ENCODE assay signal across 8 mouse cellular contexts in genomic region chr9:43238631-43239545, GRCm38 (mm10). TPM values are rescaled to one million over a fixed set of nuclear protein-coding genes. Genes with fewer than 3 reads are reported as not detected.
DNase-seq lines count a peak whose midpoint lies in the region; ATAC-seq and TF ChIP-seq lines count a peak whose summit lies in the region.

No protein-coding gene starts in this region.

- peak overlapping the region; percentile 81 for H3K9ac ChIP-seq in kidney, embryonic 15.5 days
- H3K9ac ChIP-seq in midbrain, embryonic 15.5 days, result no peak overlapping the region

- peak overlapping the region; percentile 82 for H3K4me3 ChIP-seq in testis, adult 2 months (ENCODE audit: control insufficient read depth, low read depth, low read length)
- peak overlapping the region; percentile 87 for H3K4me3 ChIP-seq in embryonic fibroblast, embryonic 13.5 days (ENCODE audit: insufficient read depth, low read length)
- H3K4me3 ChIP-seq in kidney, embryonic 15.5 days (replicated peaks), result peak overlapping the region; percentile 78
- H3K4me3 ChIP-seq in midbrain, embryonic 15.5 days, result peak overlapping the region; percentile 48

- H3K4me1 ChIP-seq in testis, adult 2 months (ENCODE audit: control insufficient read depth, insufficient read depth, low read length), result peaks cover 7% of the 10 kb centered on the region
- peaks cover 26% of the 10 kb centered on the region for H3K4me1 ChIP-seq in embryonic fibroblast, embryonic 13.5 days (ENCODE audit: control insufficient read depth, insufficient read depth, low read length)
- H3K4me1 ChIP-seq in kidney, embryonic 15.5 days, result peaks cover 74% of the 10 kb centered on the region
- H3K4me1 ChIP-seq in midbrain, embryonic 15.5 days, result peaks cover 20% of the 10 kb centered on the region

- no peaks in the 10 kb centered on the region for H3K9me3 ChIP-seq in kidney, embryonic 15.5 days (replicated peaks)
- H3K9me3 ChIP-seq in midbrain, embryonic 15.5 days, result no peaks in the 10 kb centered on the region

- no peaks in the 10 kb centered on the region for H3K36me3 ChIP-seq in testis, adult 2 months (ENCODE audit: control insufficient read depth, insufficient read depth, low read length)
- H3K36me3 ChIP-seq in kidney, embryonic 15.5 days, result no peaks in the 10 kb centered on the region; the same call in 1 of the 2 replicates
- H3K36me3 ChIP-seq in midbrain, embryonic 15.5 days (replicated peaks), result no peaks in the 10 kb centered on the region

- peak overlapping the region; percentile 81 for H3K4me2 ChIP-seq in kidney, embryonic 15.5 days
- H3K4me2 ChIP-seq in midbrain, embryonic 15.5 days, result peak overlapping the region; percentile 83

- no peak; the same call in 1 of the 2 replicates for TF ChIP-seq POLR2A in testis, adult 2 months (IDR thresholded peaks at IDR 0.05; ENCODE audit: control insufficient read depth, low read depth, low read length)
- TF ChIP-seq POLR2A in embryonic fibroblast, embryonic 13.5 days (IDR thresholded peaks at IDR 0.05; ENCODE audit: low read depth, low read length), result peak; percentile 58

- peak; percentile 14; the same call in 1 of the 2 replicates for ATAC-seq in kidney, embryonic 15.5 days (replicated peaks; ENCODE audit: low FRiP score)
- 0 out of 2 replicates have a peak, but pooled peaks have one; percentile 4 for ATAC-seq in midbrain, embryonic 15.5 days (replicated peaks)
- ATAC-seq in frontal cortex, adult (ENCODE audit: low TSS enrichment), result no peak

- TF ChIP-seq CTCF in testis, adult 2 months (IDR thresholded peaks at IDR 0.05; ENCODE audit: control insufficient read depth, insufficient read depth, insufficient replicate concordance, low read depth, low read length), result no peak
- TF ChIP-seq CTCF in embryonic fibroblast, embryonic 13.5 days (IDR thresholded peaks at IDR 0.05; ENCODE audit: borderline replicate concordance, insufficient read depth, low read length), result no peak

- H3K27me3 ChIP-seq in testis, adult 2 months (ENCODE audit: control insufficient read depth, insufficient read depth, low read length), result peaks cover 7% of the 10 kb centered on the region
- H3K27me3 ChIP-seq in kidney, embryonic 15.5 days, result no peaks in the 10 kb centered on the region
- H3K27me3 ChIP-seq in midbrain, embryonic 15.5 days (replicated peaks), result peaks cover 30% of the 10 kb centered on the region

- H3K27ac ChIP-seq in testis, adult 2 months (ENCODE audit: control insufficient read depth, insufficient read depth, low read depth, low read length), result peak overlapping the region; percentile 63
- peak overlapping the region; percentile 87 for H3K27ac ChIP-seq in embryonic fibroblast, embryonic 13.5 days (ENCODE audit: insufficient read depth, low read length)
- H3K27ac ChIP-seq in kidney, embryonic 15.5 days, result peak overlapping the region; percentile 94
- no peak overlapping the region for H3K27ac ChIP-seq in midbrain, embryonic 15.5 days

- DNase-seq in testis, postnatal 14 days (ENCODE audit: low spot score), result no peak
- DNase-seq in cerebellum, postnatal 10 days, result no peak
- DNase-seq in layer of hippocampus, adult 9-11 months, result no peak

- WGBS in kidney, embryonic 15.5 days, result 1% methylated on average over 51 of the region's 51 CpGs
- WGBS in midbrain, embryonic 15.5 days, result 1% methylated on average over 51 of the region's 51 CpGs

RNA-seq across cellular contexts. Expression of gene Oaf, which starts 0.8 kb away (rescaled TPM):
- 2.0 and 3.7 TPM in 2 replicates for polyA plus RNA-seq in testis, adult 2 months (2012; rRNA removed)
- polyA plus RNA-seq in embryonic fibroblast, embryonic 13.5 days (2011; ENCODE audit: insufficient read length, low read depth, missing spikeins), result 147 and 210 TPM in 2 replicates
- 53.9 and 59.5 TPM in 2 replicates for polyA plus RNA-seq in kidney, embryonic 15.5 days (2015; fragmentation: Nextera tagmentation; extraction: Ambion mirVana)
- polyA plus RNA-seq in midbrain, embryonic 15.5 days (2015; fragmentation: Nextera tagmentation; extraction: Ambion mirVana), result 5.1 and 6.4 TPM in 2 replicates

RNA-seq across cellular contexts. Expression of gene Pou2f3, which starts 28.7 kb away (rescaled TPM):
- polyA plus RNA-seq in testis, adult 2 months (2012; rRNA removed), result 1.1 and 1.2 TPM in 2 replicates
- not detected in 2 replicates for polyA plus RNA-seq in embryonic fibroblast, embryonic 13.5 days (2011; ENCODE audit: insufficient read length, low read depth, missing spikeins)
- 0.17 TPM in 1 of 2 replicates, not detected in the other for polyA plus RNA-seq in kidney, embryonic 15.5 days (2015; fragmentation: Nextera tagmentation; extraction: Ambion mirVana)
- polyA plus RNA-seq in midbrain, embryonic 15.5 days (2015; fragmentation: Nextera tagmentation; extraction: Ambion mirVana), result 0.08 and 0.14 TPM in 2 replicates
